Mouse (Mus musculus) olfactory bulb, adult 2 months (tissue): Measurements from ENCODE around the gene Cap1. TPM values are rescaled to one million over a fixed set of nuclear protein-coding genes. Genes with fewer than 3 reads are reported as not detected.
"Not testable (repeated sequence)": the region's sequence is repeated elsewhere in the genome, so short reads cannot be mapped to it uniquely, and the experiment has no call there.

Experiments
- H3K27ac ChIP-seq: fragments of 200-500 bp; 2 replicates; pipeline ENCODE4 v1.5.1; 2012; ENCODE audit warnings: low read depth, low read length; ENCODE audit not compliant: insufficient read depth
- H3K4me1 ChIP-seq: fragments of 200-500 bp; 2 replicates; pipeline ENCODE4 v1.6.1; 2012; ENCODE audit warnings: low read length; ENCODE audit not compliant: control insufficient read depth, insufficient read depth
- H3K4me3 ChIP-seq: fragments of 200-500 bp; 2 replicates; pipeline ENCODE4 v1.5.1; 2012; ENCODE audit warnings: mild to moderate bottlenecking, low read depth, low read length, moderate library complexity; ENCODE audit not compliant: insufficient read depth
- CTCF ChIP-seq: fragments of 200-500 bp; IDR thresholded peaks from 2 replicates; pipeline ENCODE4 v1.5.1; 2012; ENCODE audit warnings: low read depth, mild to moderate bottlenecking, low read length, moderate library complexity; ENCODE audit not compliant: insufficient read depth
- POLR2A ChIP-seq: fragments of 200-500 bp; IDR thresholded peaks from 2 replicates; pipeline ENCODE4 v1.6.1; 2012; ENCODE audit warnings: mild to moderate bottlenecking, low read depth, low read length, moderate library complexity; ENCODE audit not compliant: insufficient read depth
- WGBS: fragments of 180-500 bp; shearing (Covaris S2); methylation state at CpG from one replicate; pipeline ENCODE4 v1.1.7; 2018; 5-methylcytosine and 5-hydroxymethylcytosine counted together
- polyA plus RNA-seq: library from polyadenylated mRNA; stranded (reverse); fragments of >200 nt; gene quantifications from 2 replicates; pipeline ENCODE4 v1.2.4, GENCODE M21; 2012; ENCODE audit warnings: low replicate concordance; ENCODE audit not compliant: missing spikeins, insufficient read depth, insufficient read length

The Cap1 gene
- polyA plus RNA-seq, 1 experiment = 117 TPM

GRCm38 (mm10) chr4:122831888-122832287 is 54.0 kb downstream of the Cap1 start:
- TF ChIP-seq CTCF (no peak), POLR2A (no peak)
- Histone ChIP-seq H3K4me1 (peaks cover 5% of the 10 kb centered on the region), H3K27ac (no peak overlapping the region), H3K4me3 (no peak overlapping the region)
- 7% methylated on average over 1 of the region's 1 CpGs for WGBS

- H3K4me3 ChIP-seq = no peak overlapping the region
- H3K27ac ChIP-seq = no peak overlapping the region
- TF ChIP-seq CTCF (no peak), POLR2A (no peak)
- WGBS = 93% methylated on average over 6 of the region's 6 CpGs
- no peaks in the 10 kb centered on the region for H3K4me1 ChIP-seq
Observed at GRCm38 (mm10) chr4:122829339-122829738, 56.5 kb downstream of the Cap1 start.

GRCm38 (mm10) chr4:122827651-122828050 is 58.2 kb downstream of the Cap1 start:
- no peaks in the 10 kb centered on the region for H3K4me1 ChIP-seq
- H3K4me3 ChIP-seq = no peak overlapping the region
- H3K27ac ChIP-seq = no peak overlapping the region
- TF ChIP-seq CTCF = no peak
- no peak for TF ChIP-seq POLR2A

GRCm38 (mm10) chr4:122820941-122821340 is 64.9 kb downstream of the Cap1 start:
- not testable (repeated sequence) for H3K4me3 ChIP-seq

GRCm38 (mm10) chr4:122816202-122816601 is 69.7 kb downstream of the Cap1 start:
- 82% methylated on average over 1 of the region's 1 CpGs for WGBS

More at GRCm38 (mm10) chr4:122820941-122821340, 64.9 kb downstream of the Cap1 start:
- H3K4me1 ChIP-seq, H3K27ac ChIP-seq: not testable (repeated sequence)
- WGBS = 30% methylated on average over 10 of the region's 10 CpGs

GRCm38 (mm10) chr4:122811824-122812223 is 74.0 kb downstream of the Cap1 start:
- TF ChIP-seq CTCF (no peak), POLR2A (no peak)
- H3K4me1 ChIP-seq = no peaks in the 10 kb centered on the region
- no peak overlapping the region for H3K4me3 ChIP-seq
- no peak overlapping the region for H3K27ac ChIP-seq
- 77% methylated on average over 2 of the region's 2 CpGs for WGBS

More at GRCm38 (mm10) chr4:122816202-122816601, 69.7 kb downstream of the Cap1 start:
- no peaks in the 10 kb centered on the region for H3K4me1 ChIP-seq
- no peak overlapping the region for H3K27ac ChIP-seq
- H3K4me3 ChIP-seq = no peak overlapping the region
- TF ChIP-seq POLR2A = no peak
- TF ChIP-seq CTCF = no peak

- H3K27ac ChIP-seq = no peak overlapping the region
- 58% methylated on average over 1 of the region's 1 CpGs for WGBS
- H3K4me1 ChIP-seq = no peaks in the 10 kb centered on the region
- no peak for TF ChIP-seq POLR2A
- no peak for TF ChIP-seq CTCF
- no peak overlapping the region for H3K4me3 ChIP-seq
Observed at GRCm38 (mm10) chr4:122811180-122811579, 74.7 kb downstream of the Cap1 start.

Other genes with a start within 250 kb of the Cap1 start
- not detected in 2 replicates for gene 9530002B09Rik, start 196.8 kb downstream of the Cap1 start, polyA plus RNA-seq
- 235 TPM in 1 of 2 replicates, not detected in the other for gene Ppt1, start 49.8 kb downstream of the Cap1 start, polyA plus RNA-seq
- gene Mfsd2a, start 75.1 kb upstream of the Cap1 start, polyA plus RNA-seq = not detected in 2 replicates
- not detected in 2 replicates for gene Mycl, start 109.6 kb upstream of the Cap1 start, polyA plus RNA-seq
- gene Trit1, start 130.5 kb upstream of the Cap1 start, polyA plus RNA-seq = not detected in 2 replicates
- gene Bmp8b, start 219.1 kb upstream of the Cap1 start, polyA plus RNA-seq = not detected in 2 replicates
- gene Oxct2b, start 230.2 kb upstream of the Cap1 start, polyA plus RNA-seq = not detected in 2 replicates